In the genomic region with DNA sequence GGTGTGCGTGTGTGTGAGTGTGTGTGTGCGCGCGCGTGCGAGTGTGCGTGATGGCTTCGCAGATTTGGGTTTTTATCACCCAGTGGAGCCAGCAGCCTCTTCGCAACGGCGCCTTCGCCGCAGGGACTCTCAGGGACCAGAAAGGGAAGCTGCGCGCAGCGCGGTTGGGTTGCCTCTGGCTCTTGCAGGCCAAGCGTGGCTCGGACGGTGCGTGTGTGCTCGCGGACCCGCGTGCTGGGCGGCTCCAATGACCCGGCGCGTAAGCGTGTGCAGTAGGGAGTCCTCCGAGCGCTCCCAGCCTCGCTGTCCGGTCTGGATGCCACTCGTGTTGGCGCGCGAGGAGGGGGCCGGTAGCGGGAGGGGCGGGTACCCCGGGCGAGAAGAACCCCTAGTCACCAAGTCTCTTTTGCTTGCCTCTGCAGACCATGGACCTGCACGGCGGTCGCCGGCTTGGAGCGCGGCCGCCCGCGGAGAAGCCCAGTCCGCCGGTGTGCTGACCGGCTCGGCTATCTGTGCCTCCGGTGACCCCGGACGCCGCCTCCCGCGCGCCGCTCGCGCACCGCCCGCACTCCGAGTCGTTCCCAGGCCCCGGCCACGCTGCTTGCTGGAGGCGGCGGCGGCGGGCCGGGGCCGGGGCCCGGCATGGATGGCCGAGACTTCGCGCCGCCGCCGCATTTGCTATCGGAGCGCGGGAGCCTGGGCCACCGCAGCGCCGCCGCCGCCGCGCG, we compare ENCODE assay signal across 7 mouse cellular contexts. TPM values are rescaled to one million over a fixed set of nuclear protein-coding genes. Genes with fewer than 3 reads are reported as not detected.
DNase-seq lines count a peak whose midpoint lies in the region; ATAC-seq and TF ChIP-seq lines count a peak whose summit lies in the region.

No protein-coding gene starts in this region.

- H3K4me3 ChIP-seq in ES-E14 (ENCODE audit: insufficient read depth in 1 of 2, low read depth in 1 of 2, low read length in 2 of 2, poor library complexity in 1 of 2, severe bottlenecking in 1 of 2) (peak overlapping the region; percentile 72 to 79), macrophage (ENCODE audit: inconsistent target) (peak overlapping the region; percentile 49)
- H3K4me3 ChIP-seq in heart, embryonic 13.5 days = peak overlapping the region; percentile 88

- H3K4me2 ChIP-seq in heart, embryonic 13.5 days = peak overlapping the region; percentile 99

- peak overlapping the region; percentile 63 for H3K9ac ChIP-seq in ES-E14 (ENCODE audit: insufficient read depth, low read depth, low read length, poor library complexity, severe bottlenecking)
- H3K9ac ChIP-seq in heart, embryonic 13.5 days = peak overlapping the region; percentile 99

- H3K36me3 ChIP-seq in ES-E14 (ENCODE audit: control insufficient read depth, insufficient read depth, low read length, poor library complexity, severe bottlenecking) (no peaks in the 10 kb centered on the region), macrophage (ENCODE audit: inconsistent target) (no peaks in the 10 kb centered on the region)
- H3K36me3 ChIP-seq in heart, embryonic 13.5 days = no peaks in the 10 kb centered on the region
- H3K36me3 ChIP-seq in splenic B cell, adult 2 months (ENCODE audit: control insufficient read depth, insufficient read depth, low read length, poor library complexity, severe bottlenecking) = no peaks in the 10 kb centered on the region

- peaks cover 7 to 12% of the 10 kb centered on the region in 2 experiments; a peak in 3 of 4 replicates for H3K4me1 ChIP-seq in ES-E14 (ENCODE audit: control insufficient read depth in 2 of 2, insufficient read depth in 2 of 2, low read length in 2 of 2, poor library complexity in 1 of 2)
- H3K4me1 ChIP-seq in heart, embryonic 13.5 days = peaks cover 48% of the 10 kb centered on the region

- H3K27ac ChIP-seq in ES-E14 (ENCODE audit: insufficient read depth, low read depth, low read length, poor library complexity, severe bottlenecking) (no peak overlapping the region), macrophage (0 out of 2 replicates have a peak overlapping the region, but pooled peaks have one; percentile 24)
- peak overlapping the region; percentile 92 for H3K27ac ChIP-seq in heart, embryonic 13.5 days (replicated peaks)

- H3K79me2 ChIP-seq in macrophage (ENCODE audit: inconsistent target) = peaks cover 17% of the 10 kb centered on the region

- DNase-seq in 416B (ENCODE audit: low read depth) (peak; percentile 69), ES-E14 (ENCODE audit: low read depth, low spot score) (no peak)
- DNase-seq in embryo, embryonic 10 days (ENCODE audit: low spot score) = peak; percentile 82
- peak; percentile 75 for DNase-seq in kidney, postnatal 10 days
- DNase-seq in splenic B cell, adult 2 months (ENCODE audit: low read depth, low spot score) = peak; percentile 57

- no peak for ATAC-seq in heart, embryonic 13.5 days (ENCODE audit: extremely low read depth, insufficient number of reproducible peaks, low FRiP score, low TSS enrichment)

- in situ Hi-C loops in ES-E14 (cut with MboI; ENCODE audit: low sequenced_read_pairs in 2 of 2, unreplicated experiment in 2 of 2) = loop anchor here (10.0 to 25.0 kb wide), 2 partner anchors 1149 to 1182 kb away; partner anchors contain the start of gene Cbx4 (in 1 of the 2)

- H3K27me3 ChIP-seq in heart, embryonic 13.5 days (replicated peaks) = no peaks in the 10 kb centered on the region
- peaks cover 5% of the 10 kb centered on the region for H3K27me3 ChIP-seq in splenic B cell, adult 2 months (ENCODE audit: control insufficient read depth, insufficient read depth, low read length, poor library complexity, severe bottlenecking)

- H3K9me3 ChIP-seq in ES-E14 (ENCODE audit: control insufficient read depth, insufficient read depth, low read depth, low read length) = no peaks in the 10 kb centered on the region
- no peaks in the 10 kb centered on the region for H3K9me3 ChIP-seq in heart, embryonic 13.5 days

- WGBS in heart, embryonic 13.5 days = under 1% methylated on average over 95 of the region's 96 CpGs
- under 1% methylated on average over 87 of the region's 96 CpGs for WGBS in macrophage (ENCODE audit: missing documents)

TF ChIP-seq in ES-E14, 5 proteins besides CTCF, POLR2A, EP300 and RAD21:
- TF ChIP-seq CHD2 (IDR thresholded peaks at IDR 0.05; ENCODE audit: low read depth, low read length) (no peak), MAFK (IDR thresholded peaks at IDR 0.05; ENCODE audit: insufficient read depth, low read depth, low read length) (no peak), ZC3H11A (IDR thresholded peaks at IDR 0.05; ENCODE audit: borderline replicate concordance, low read depth, low read length) (no peak), HCFC1 (IDR thresholded peaks at IDR 0.05; ENCODE audit: borderline replicate concordance, insufficient read depth, low read length) (no peak), ZNF384 (IDR thresholded peaks at IDR 0.05; ENCODE audit: low read depth, low read length) (no peak)

RNA-seq across cellular contexts. Expression of gene Bahcc1, which starts 3.9 kb away (rescaled TPM):
- 11.7 and 16.3 TPM in 2 replicates for total RNA-seq in ES-E14 (2012; rRNA removed)
- polyA plus RNA-seq in heart, embryonic 13.5 days (2015; fragmentation: Nextera tagmentation; extraction: Ambion mirVana) = 4.4 and 5.2 TPM in 2 replicates
- total RNA-seq in macrophage (2018; cell fraction: chromatin; rRNA removed) = 10 to 100 TPM in 7 of 26 experiments, 1 to 10 TPM in 19; 1.6 to 13.2 (median 8.4) TPM
- 1 to 10 TPM; 1.4 to 5.9 (median 4.0) TPM for total RNA-seq in macrophage (2018; cell fraction: cytosol; rRNA removed)
- total RNA-seq in macrophage (2018; cell fraction: nucleus; rRNA removed) = 10 to 100 TPM in 5 of 26 experiments, 1 to 10 TPM in 21; 2.6 to 14.8 (median 8.3) TPM
- polyA plus RNA-seq in macrophage (2018) = 2.2 to 3.5 TPM (median 3.0 TPM) in 3 replicates
